Mouse (Mus musculus): ENCODE measurements around the gene Mgat3. TPM values are rescaled to one million over a fixed set of nuclear protein-coding genes. Genes with fewer than 3 reads are reported as not detected.

Gene Mgat3
- polyA plus RNA-seq, 1 experiment from 2014 or later = 0.55 TPM

- no peaks in the 10 kb centered on the region; the same call in 1 of the 2 replicates for H3K4me1 ChIP-seq (ENCODE audit: control insufficient read depth, low read depth, low read length)
- 82% methylated on average over 22 of the region's 22 CpGs for whole genome bisulfite sequencing (ENCODE audit: insufficient replicate concordance)
- H3K27me3 ChIP-seq (ENCODE audit: control insufficient read depth, insufficient read depth, low read depth, low read length) = no peaks in the 10 kb centered on the region
- H3K9ac ChIP-seq (ENCODE audit: low read depth, low read length) = no peak overlapping the region
- no peak for ATAC-seq (ENCODE audit: low read depth)
- peaks cover 28% of the 10 kb centered on the region for H3K36me3 ChIP-seq (ENCODE audit: control insufficient read depth, insufficient read depth)
- no peak overlapping the region for H3K4me3 ChIP-seq (ENCODE audit: low read depth, low read length)
- H3K4me2 ChIP-seq (ENCODE audit: low read depth, low read length) = no peak overlapping the region
- no peaks in the 10 kb centered on the region for H3K9me3 ChIP-seq (replicated peaks; ENCODE audit: control insufficient read depth, low read length)
- no peak overlapping the region for H3K27ac ChIP-seq (ENCODE audit: low read length)
Measured at GRCm38 (mm10) chr15:80157197-80157943, 16.2 kb upstream of the Mgat3 start.

GRCm38 (mm10) chr15:80158001-80158706, 15.4 kb upstream of the Mgat3 start:
- H3K9ac ChIP-seq (ENCODE audit: low read depth, low read length) = no peak overlapping the region
- WGBS (ENCODE audit: insufficient replicate concordance) = 72% methylated on average over 5 of the region's 5 CpGs
- peaks cover 28% of the 10 kb centered on the region for H3K36me3 ChIP-seq (ENCODE audit: control insufficient read depth, insufficient read depth)
- H3K9me3 ChIP-seq (replicated peaks; ENCODE audit: control insufficient read depth, low read length) = no peaks in the 10 kb centered on the region
- H3K4me2 ChIP-seq (ENCODE audit: low read depth, low read length) = no peak overlapping the region
- no peaks in the 10 kb centered on the region for H3K27me3 ChIP-seq (ENCODE audit: control insufficient read depth, insufficient read depth, low read depth, low read length)
- no peak for ATAC-seq (ENCODE audit: low read depth)
- no peak overlapping the region for H3K27ac ChIP-seq (ENCODE audit: low read length)
- no peaks in the 10 kb centered on the region; the same call in 1 of the 2 replicates for H3K4me1 ChIP-seq (ENCODE audit: control insufficient read depth, low read depth, low read length)
- H3K4me3 ChIP-seq (ENCODE audit: low read depth, low read length) = no peak overlapping the region

GRCm38 (mm10) chr15:80158707-80159090, 14.8 kb upstream of the Mgat3 start:
- Histone ChIP-seq H3K4me3 (ENCODE audit: low read depth, low read length) (no peak overlapping the region), H3K36me3 (ENCODE audit: control insufficient read depth, insufficient read depth) (peaks cover 28% of the 10 kb centered on the region), H3K9ac (ENCODE audit: low read depth, low read length) (no peak overlapping the region), H3K27ac (ENCODE audit: low read length) (peak overlapping the region; percentile 37; the same call in 1 of the 2 replicates), H3K4me1 (ENCODE audit: control insufficient read depth, low read depth, low read length) (no peaks in the 10 kb centered on the region; the same call in 1 of the 2 replicates), H3K4me2 (ENCODE audit: low read depth, low read length) (no peak overlapping the region), H3K9me3 (replicated peaks; ENCODE audit: control insufficient read depth, low read length) (no peaks in the 10 kb centered on the region), H3K27me3 (ENCODE audit: control insufficient read depth, insufficient read depth, low read depth, low read length) (no peaks in the 10 kb centered on the region)
- WGBS (ENCODE audit: insufficient replicate concordance) = 71% methylated on average over 4 of the region's 4 CpGs
- no peak for ATAC-seq (ENCODE audit: low read depth)

GRCm38 (mm10) chr15:80159286-80159901, 14.1 kb upstream of the Mgat3 start:
- no peaks in the 10 kb centered on the region for H3K27me3 ChIP-seq (ENCODE audit: control insufficient read depth, insufficient read depth, low read depth, low read length)
- peak; percentile 85 for ATAC-seq (ENCODE audit: low read depth)
- H3K4me1 ChIP-seq (ENCODE audit: control insufficient read depth, low read depth, low read length) = no peaks in the 10 kb centered on the region; the same call in 1 of the 2 replicates
- WGBS (ENCODE audit: insufficient replicate concordance) = 68% methylated on average over 8 of the region's 8 CpGs
- no peak overlapping the region for H3K4me3 ChIP-seq (ENCODE audit: low read depth, low read length)
- peak overlapping the region; percentile 49 for H3K27ac ChIP-seq (ENCODE audit: low read length)
- H3K4me2 ChIP-seq (ENCODE audit: low read depth, low read length) = no peak overlapping the region
- no peak overlapping the region for H3K9ac ChIP-seq (ENCODE audit: low read depth, low read length)
- H3K36me3 ChIP-seq (ENCODE audit: control insufficient read depth, insufficient read depth) = peaks cover 24% of the 10 kb centered on the region
- H3K9me3 ChIP-seq (replicated peaks; ENCODE audit: control insufficient read depth, low read length) = no peaks in the 10 kb centered on the region

GRCm38 (mm10) chr15:80160223-80160622, 13.3 kb upstream of the Mgat3 start:
- Histone ChIP-seq H3K4me3 (ENCODE audit: low read depth, low read length) (no peak overlapping the region), H3K4me1 (ENCODE audit: control insufficient read depth, low read depth, low read length) (no peaks in the 10 kb centered on the region; the same call in 1 of the 2 replicates), H3K36me3 (ENCODE audit: control insufficient read depth, insufficient read depth) (peaks cover 23% of the 10 kb centered on the region), H3K4me2 (ENCODE audit: low read depth, low read length) (no peak overlapping the region), H3K27me3 (ENCODE audit: control insufficient read depth, insufficient read depth, low read depth, low read length) (no peaks in the 10 kb centered on the region), H3K27ac (ENCODE audit: low read length) (no peak overlapping the region), H3K9me3 (replicated peaks; ENCODE audit: control insufficient read depth, low read length) (no peaks in the 10 kb centered on the region), H3K9ac (ENCODE audit: low read depth, low read length) (no peak overlapping the region)
- 76% methylated on average over 13 of the region's 13 CpGs for WGBS (ENCODE audit: insufficient replicate concordance)
- ATAC-seq (ENCODE audit: low read depth) = no peak

GRCm38 (mm10) chr15:80160726-80161125, 12.8 kb upstream of the Mgat3 start:
- ATAC-seq (ENCODE audit: low read depth) = no peak
- H3K4me1 ChIP-seq (ENCODE audit: control insufficient read depth, low read depth, low read length) = no peaks in the 10 kb centered on the region; the same call in 1 of the 2 replicates
- no peaks in the 10 kb centered on the region for H3K27me3 ChIP-seq (ENCODE audit: control insufficient read depth, insufficient read depth, low read depth, low read length)
- H3K9ac ChIP-seq (ENCODE audit: low read depth, low read length) = no peak overlapping the region
- H3K36me3 ChIP-seq (ENCODE audit: control insufficient read depth, insufficient read depth) = peaks cover 21% of the 10 kb centered on the region
- no peak overlapping the region for H3K4me2 ChIP-seq (ENCODE audit: low read depth, low read length)
- WGBS (ENCODE audit: insufficient replicate concordance) = 90% methylated on average over 4 of the region's 4 CpGs
- H3K27ac ChIP-seq (ENCODE audit: low read length) = no peak overlapping the region
- H3K9me3 ChIP-seq (replicated peaks; ENCODE audit: control insufficient read depth, low read length) = no peaks in the 10 kb centered on the region
- H3K4me3 ChIP-seq (ENCODE audit: low read depth, low read length) = no peak overlapping the region

GRCm38 (mm10) chr15:80161199-80161598, 12.3 kb upstream of the Mgat3 start:
- Histone ChIP-seq H3K4me1 (ENCODE audit: control insufficient read depth, low read depth, low read length) (no peaks in the 10 kb centered on the region; the same call in 1 of the 2 replicates), H3K4me2 (ENCODE audit: low read depth, low read length) (no peak overlapping the region), H3K27ac (ENCODE audit: low read length) (no peak overlapping the region), H3K4me3 (ENCODE audit: low read depth, low read length) (no peak overlapping the region), H3K9me3 (replicated peaks; ENCODE audit: control insufficient read depth, low read length) (no peaks in the 10 kb centered on the region), H3K9ac (ENCODE audit: low read depth, low read length) (no peak overlapping the region), H3K27me3 (ENCODE audit: control insufficient read depth, insufficient read depth, low read depth, low read length) (no peaks in the 10 kb centered on the region), H3K36me3 (ENCODE audit: control insufficient read depth, insufficient read depth) (peaks cover 19% of the 10 kb centered on the region)
- ATAC-seq (ENCODE audit: low read depth) = no peak
- 81% methylated on average over 3 of the region's 3 CpGs for WGBS (ENCODE audit: insufficient replicate concordance)

- no peaks in the 10 kb centered on the region; the same call in 1 of the 2 replicates for H3K4me1 ChIP-seq (ENCODE audit: control insufficient read depth, low read depth, low read length)
- no peak for ATAC-seq (ENCODE audit: low read depth)
- WGBS (ENCODE audit: insufficient replicate concordance) = 72% methylated on average over 4 of the region's 4 CpGs
Measured at GRCm38 (mm10) chr15:80162401-80162964, 11.0 kb upstream of the Mgat3 start.

More at GRCm38 (mm10) chr15:80162401-80162964, 11.0 kb upstream of the Mgat3 start:
- Histone ChIP-seq H3K4me2 (ENCODE audit: low read depth, low read length) (no peak overlapping the region), H3K9ac (ENCODE audit: low read depth, low read length) (no peak overlapping the region), H3K4me3 (ENCODE audit: low read depth, low read length) (no peak overlapping the region), H3K36me3 (ENCODE audit: control insufficient read depth, insufficient read depth) (peaks cover 18% of the 10 kb centered on the region), H3K27me3 (ENCODE audit: control insufficient read depth, insufficient read depth, low read depth, low read length) (no peaks in the 10 kb centered on the region), H3K9me3 (replicated peaks; ENCODE audit: control insufficient read depth, low read length) (no peaks in the 10 kb centered on the region), H3K27ac (ENCODE audit: low read length) (no peak overlapping the region)
